Mouse (Mus musculus): Measurements from ENCODE around the gene Igdcc3.
"Not testable (repeated sequence)": the region's sequence is repeated elsewhere in the genome, so short reads cannot be mapped to it uniquely, and the experiment has no call there.

Gene Igdcc3

DNA sequence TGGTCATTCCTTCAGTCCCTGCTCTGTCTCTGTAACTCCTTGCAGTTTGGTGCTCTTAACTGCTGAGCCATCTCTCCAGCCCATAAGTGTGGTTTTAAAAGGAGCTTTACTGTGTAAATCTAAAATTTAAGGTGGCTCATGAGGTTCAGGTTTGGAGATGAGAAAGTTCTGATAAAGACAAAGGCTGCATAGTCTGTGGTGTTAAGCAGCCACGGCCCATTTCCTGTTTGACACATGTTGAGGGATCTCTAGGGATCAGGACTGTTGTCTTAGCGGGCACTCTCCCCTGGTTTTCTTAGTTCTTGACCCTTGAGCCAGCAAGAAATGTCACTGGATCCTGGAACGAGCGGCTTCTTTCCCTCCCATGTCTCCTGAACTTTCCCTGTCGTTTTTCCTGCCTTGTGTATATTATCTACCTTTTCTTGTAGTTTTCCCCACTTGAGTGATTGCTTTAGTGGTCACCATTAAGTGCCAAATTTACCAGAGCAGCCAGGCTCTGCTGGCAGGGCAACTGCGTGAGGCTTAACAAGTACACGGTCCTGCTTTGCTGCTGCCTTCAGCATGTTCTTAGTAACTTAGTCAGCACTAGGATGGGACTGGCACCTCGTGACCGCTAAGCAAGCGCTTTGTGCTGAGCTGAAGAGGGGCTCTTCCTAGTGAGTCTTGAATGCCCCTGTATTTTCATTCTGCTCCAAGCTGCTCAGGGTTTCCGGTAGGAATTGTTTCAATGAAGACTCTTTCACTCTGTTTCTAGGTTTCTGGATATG, 64.2 kb downstream of the Igdcc3 start:
- DNase-seq (ENCODE audit: low spot score in 2 of 2), result no peak

GRCm38 (mm10) chr9:65207041-65207815, 66.2 kb downstream of the Igdcc3 start:
- DNase-seq (ENCODE audit: low spot score in 2 of 2), result not testable (repeated sequence)

GRCm38 (mm10) chr9:65208293-65209179, 67.5 kb downstream of the Igdcc3 start:
- DNase-seq (ENCODE audit: low spot score in 2 of 2), result peak in 1 of 2 experiments; percentile 27

GRCm38 (mm10) chr9:65211598-65211997, 70.6 kb downstream of the Igdcc3 start:
- DNase-seq (ENCODE audit: low spot score in 2 of 2), result no peak

DNA sequence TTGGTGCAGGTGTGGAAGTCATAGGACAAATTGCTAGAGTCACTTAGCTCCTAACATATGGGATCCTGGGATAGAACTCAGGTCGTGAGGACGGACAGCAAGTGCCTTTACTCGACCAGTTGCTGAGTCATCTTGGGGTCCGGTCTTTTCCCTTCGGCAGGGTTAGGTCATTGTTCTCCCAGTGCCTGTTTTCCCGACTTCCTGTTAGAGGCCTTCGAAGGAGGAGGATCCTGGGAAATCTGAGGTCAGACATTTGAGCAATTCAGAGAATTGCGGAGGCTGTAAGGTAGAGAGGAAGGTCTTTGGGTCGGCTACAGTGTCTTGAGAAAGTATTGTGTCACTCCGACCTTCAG, 73.4 kb downstream of the Igdcc3 start:
- DNase-seq (ENCODE audit: low spot score in 2 of 2), result no peak

DNA sequence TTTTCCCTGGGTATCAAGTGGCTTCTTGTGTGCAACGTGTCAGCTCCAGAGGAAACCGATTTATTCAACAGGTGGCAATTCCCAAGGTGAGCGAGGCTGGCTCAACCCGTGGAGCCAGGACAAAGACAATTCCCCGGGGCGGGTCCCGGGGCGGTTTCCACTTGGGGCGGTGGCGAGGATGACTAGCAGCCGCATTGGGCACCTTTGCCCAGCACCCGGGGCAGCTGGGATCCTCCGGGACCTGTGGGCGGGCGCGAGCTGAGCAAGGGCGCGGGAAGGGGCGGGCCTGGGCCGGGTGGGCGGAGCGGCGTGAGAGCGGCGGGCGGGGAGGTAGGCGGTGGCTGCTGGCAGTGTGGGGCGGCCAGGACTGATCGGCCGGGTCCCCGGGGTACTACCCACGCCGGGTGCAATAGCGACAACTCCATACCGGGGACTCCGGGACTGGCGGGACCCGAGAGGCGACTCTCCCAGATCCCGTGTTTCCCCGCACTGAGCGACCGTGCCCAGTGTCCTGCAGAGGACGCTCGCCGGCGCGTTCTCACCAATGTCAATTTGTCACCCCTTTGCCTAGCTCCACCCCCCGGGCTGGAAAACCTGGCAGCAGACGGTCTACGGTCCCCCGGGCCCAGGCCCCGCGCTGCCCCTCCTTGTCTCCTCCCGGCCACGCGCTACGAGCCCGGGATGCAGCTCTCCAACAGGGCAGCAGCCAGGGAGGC, 73.9 kb downstream of the Igdcc3 start:
- DNase-seq (ENCODE audit: low spot score in 2 of 2), result peak; percentile 48 to 63

- no peak for DNase-seq (ENCODE audit: low spot score in 2 of 2)
Observed at GRCm38 (mm10) chr9:65215494-65216126, 74.6 kb downstream of the Igdcc3 start.

- peak in 1 of 2 experiments; percentile 49 for DNase-seq (ENCODE audit: low spot score in 2 of 2)
Observed at GRCm38 (mm10) chr9:65216972-65217371, 76.0 kb downstream of the Igdcc3 start.

DNA sequence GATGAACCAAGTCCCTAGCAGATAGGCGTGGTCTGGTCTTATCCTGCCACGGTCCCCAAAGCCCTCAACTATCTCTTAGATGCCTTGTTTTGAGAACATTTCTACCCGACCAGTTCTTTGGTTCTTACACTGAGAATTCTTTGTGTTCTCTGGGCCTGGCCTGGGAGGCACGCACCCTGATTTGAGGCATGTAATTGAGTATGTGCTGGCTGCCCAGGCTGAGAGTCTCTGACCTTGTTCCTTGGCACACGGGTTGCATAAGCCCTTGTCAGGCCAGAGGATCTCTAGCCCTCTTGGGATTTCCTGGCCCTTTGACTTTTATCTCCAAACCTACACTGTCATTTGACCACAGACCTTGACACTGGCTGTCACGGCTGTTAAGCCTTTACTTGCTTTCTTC, 76.7 kb downstream of the Igdcc3 start:
- DNase-seq (ENCODE audit: low spot score in 2 of 2), result peak in 1 of 2 experiments; percentile 42

DNA sequence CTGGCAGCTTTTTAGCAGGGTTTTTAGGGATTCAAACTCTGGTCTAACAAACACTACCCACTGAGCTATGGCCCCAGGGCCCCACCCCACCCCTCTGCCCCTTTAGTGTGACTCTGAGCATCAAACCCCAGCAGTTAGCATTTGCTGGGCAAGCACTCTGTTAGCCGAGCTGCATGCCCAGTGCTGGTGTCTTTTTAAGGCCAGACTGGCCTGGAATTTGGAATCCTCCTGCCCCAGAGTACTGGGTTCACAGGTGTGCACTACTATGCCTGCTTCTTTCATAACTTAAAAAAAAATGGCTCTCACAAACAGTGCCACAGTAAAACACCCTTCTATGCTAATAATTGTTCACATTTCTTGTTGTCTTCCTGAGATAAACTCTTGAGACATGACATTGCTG, 77.9 kb downstream of the Igdcc3 start:
- no peak for DNase-seq (ENCODE audit: low spot score in 2 of 2)

GRCm38 (mm10) chr9:65220398-65220797, 79.4 kb downstream of the Igdcc3 start:
- not testable (repeated sequence) for DNase-seq (ENCODE audit: low spot score in 2 of 2)

GRCm38 (mm10) chr9:65223927-65224326, 82.9 kb downstream of the Igdcc3 start:
- DNase-seq (ENCODE audit: low spot score in 2 of 2), result no peak

DNA sequence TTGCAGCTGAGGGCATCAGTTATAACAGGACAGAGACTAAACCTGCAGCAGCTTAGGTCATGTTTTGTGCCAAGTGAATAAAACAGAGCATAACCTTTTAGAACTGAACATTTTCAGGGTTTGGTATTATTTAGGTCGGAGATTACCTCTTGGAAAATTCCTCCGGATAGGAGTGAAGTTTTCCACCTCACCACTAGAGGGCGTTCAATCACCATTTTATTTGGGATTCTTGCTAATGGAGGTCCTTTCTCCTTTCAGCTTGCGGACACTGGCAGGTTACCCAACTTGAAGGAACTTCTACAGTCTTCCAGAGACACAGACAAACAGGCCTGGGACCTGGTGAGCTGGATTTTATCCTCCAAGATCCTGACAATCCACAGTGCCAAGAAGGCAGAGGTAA, 84.8 kb downstream of the Igdcc3 start:
- DNase-seq (ENCODE audit: low spot score in 2 of 2), result no peak

GRCm38 (mm10) chr9:65230250-65230649, 89.3 kb downstream of the Igdcc3 start:
- DNase-seq (ENCODE audit: low spot score in 2 of 2), result no peak

GRCm38 (mm10) chr9:65231284-65231683, 90.3 kb downstream of the Igdcc3 start:
- DNase-seq (ENCODE audit: low spot score in 2 of 2), result no peak

- DNase-seq (ENCODE audit: low spot score in 2 of 2), result no peak
Observed at GRCm38 (mm10) chr9:65233243-65233985, 92.4 kb downstream of the Igdcc3 start.

- DNase-seq (ENCODE audit: low spot score in 2 of 2), result no peak
Observed at GRCm38 (mm10) chr9:65234734-65235133, 93.7 kb downstream of the Igdcc3 start.
